Mouse (Mus musculus) embryonic fibroblast, embryonic 13.5 days (primary cell): Measurements from ENCODE around the gene Cdk8.

Experiments used
- CTCF ChIP-seq: IDR thresholded peaks from 2 replicates; pipeline ENCODE4 v1.5.1; 2011; ENCODE audit warnings: mild to moderate bottlenecking, control low read depth, low read length, moderate library complexity, borderline replicate concordance; ENCODE audit not compliant: insufficient read depth
- POLR2A ChIP-seq: IDR thresholded peaks from 2 replicates; pipeline ENCODE4 v1.6.1; 2011; ENCODE audit warnings: low read depth, mild to moderate bottlenecking, control low read depth, low read length, moderate library complexity

GRCm38 (mm10) chr5:146250369-146251075 lies 19.5 kb downstream of the Cdk8 start:
- TF ChIP-seq CTCF (no peak), POLR2A (no peak)
